8 mouse cellular contexts compared by ENCODE assay signal in the genomic region with DNA sequence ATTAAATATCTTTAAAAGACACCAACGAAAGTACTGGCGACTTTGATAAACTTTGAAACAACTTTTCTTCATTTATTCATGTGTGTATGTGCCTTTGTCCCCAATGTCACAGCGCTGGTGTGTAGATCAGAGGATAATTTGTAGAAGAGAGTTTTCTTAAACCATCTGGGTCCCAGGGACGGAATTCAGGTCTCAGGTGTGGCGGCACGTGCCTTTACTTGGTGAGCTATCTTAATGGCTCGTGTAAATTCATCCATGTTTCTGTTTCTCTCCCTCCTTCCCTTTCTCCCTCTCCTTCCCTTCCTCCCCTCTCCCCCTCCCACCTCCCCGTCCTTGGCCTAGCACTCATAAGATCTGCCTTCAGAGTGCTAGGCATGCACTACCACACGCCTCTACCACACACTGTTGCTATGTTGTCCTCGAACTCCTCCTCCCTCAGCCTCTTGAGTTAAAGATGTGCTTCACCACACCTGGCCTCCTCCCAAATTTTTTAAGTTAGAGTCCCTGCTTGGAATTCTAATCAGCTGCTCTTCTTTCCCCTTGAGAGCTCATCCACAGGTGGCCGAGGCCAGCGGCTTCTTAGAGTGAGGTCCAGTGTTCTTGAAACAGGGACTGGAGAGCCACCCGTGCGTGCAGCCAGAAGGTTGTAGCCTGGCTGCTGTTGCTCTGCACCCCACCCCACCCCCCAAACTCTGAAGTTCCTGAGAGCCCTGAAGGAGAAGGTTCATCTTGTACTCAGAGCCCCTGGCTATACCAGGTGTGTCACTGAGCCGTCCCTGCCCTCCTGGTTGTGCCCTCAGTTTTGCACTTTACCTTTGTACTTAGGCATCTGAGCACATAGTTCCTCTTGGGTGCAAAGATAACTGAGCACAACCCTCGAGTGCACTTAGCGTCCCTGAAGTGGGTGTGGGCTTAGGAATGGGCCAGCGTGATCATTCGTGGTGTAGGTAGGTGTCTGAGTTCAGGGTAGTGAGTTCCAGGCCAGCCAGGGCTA. TPM values are rescaled to one million over a fixed set of nuclear protein-coding genes. Genes with fewer than 3 reads are reported as not detected.
DNase-seq lines count a peak whose midpoint lies in the region; ATAC-seq and TF ChIP-seq lines count a peak whose summit lies in the region.

No protein-coding gene starts in this region.

- no peaks in the 10 kb centered on the region for H3K27me3 ChIP-seq in forebrain, embryonic 14.5 days (replicated peaks; ENCODE audit: control insufficient read depth, insufficient read depth, low read length)
- no peaks in the 10 kb centered on the region for H3K27me3 ChIP-seq in midbrain, embryonic 11.5 days (ENCODE audit: control insufficient read depth, insufficient read depth, low read length)

- H3K27ac ChIP-seq in left cerebral cortex, adult 2 months: peak overlapping the region; percentile 92
- H3K27ac ChIP-seq in forebrain, embryonic 14.5 days (ENCODE audit: low read depth, low read length): no peak overlapping the region
- no peak overlapping the region for H3K27ac ChIP-seq in midbrain, embryonic 11.5 days (ENCODE audit: low read depth, low read length)

- H3K4me3 ChIP-seq in left cerebral cortex, adult 2 months: peak overlapping the region; percentile 99
- H3K4me3 ChIP-seq in forebrain, embryonic 14.5 days (ENCODE audit: low read depth, low read length): peak overlapping the region; percentile 75
- peak overlapping the region; percentile 56 for H3K4me3 ChIP-seq in midbrain, embryonic 11.5 days (ENCODE audit: low read depth, low read length)

- H3K4me1 ChIP-seq in forebrain, embryonic 14.5 days (ENCODE audit: control insufficient read depth, insufficient read depth, low read length): peaks cover 16% of the 10 kb centered on the region
- peaks cover 26% of the 10 kb centered on the region for H3K4me1 ChIP-seq in midbrain, embryonic 11.5 days (ENCODE audit: control insufficient read depth, insufficient read depth, low read length)

- intact Hi-C loops in left cerebral cortex, adult 2 months (cut with DNase I): loop anchor here (5.0 kb wide), 1 partner anchor 148 kb away; no protein-coding TSS in a partner anchor
- intact Hi-C loops in left cerebral cortex, postnatal 10 days (cut with DNase I): no loop called here

- WGBS in forebrain, embryonic 14.5 days: 28% methylated on average over 19 of the region's 19 CpGs
- WGBS in midbrain, embryonic 11.5 days: 27% methylated on average over 19 of the region's 19 CpGs

- H3K9ac ChIP-seq in forebrain, embryonic 14.5 days (ENCODE audit: low read length): peak overlapping the region; percentile 75
- peak overlapping the region; percentile 61 for H3K9ac ChIP-seq in midbrain, embryonic 11.5 days (ENCODE audit: low read length)

- H3K4me2 ChIP-seq in forebrain, embryonic 14.5 days (ENCODE audit: low read length): peak overlapping the region; percentile 79
- peak overlapping the region; percentile 60 for H3K4me2 ChIP-seq in midbrain, embryonic 11.5 days

- no peak for TF ChIP-seq CTCF in left cerebral cortex, adult 2 months (IDR thresholded peaks at IDR 0.05)

- ATAC-seq in forebrain, embryonic 14.5 days: no peak
- ATAC-seq in midbrain, embryonic 11.5 days (ENCODE audit: low FRiP score): no peak

- no peak for DNase-seq in left cerebral cortex, adult 2 months (ENCODE audit: extremely low spot score in 1 of 2, low spot score in 2 of 2)
- DNase-seq in left cerebral cortex, postnatal 10 days (ENCODE audit: extremely low spot score in 1 of 2, low spot score in 2 of 2): no peak
- peak; percentile 10 for DNase-seq in forebrain, embryonic 14.5 days (ENCODE audit: low spot score)
- peak; percentile 25 to 51 for DNase-seq in kidney, postnatal 4 days
- DNase-seq in midbrain, embryonic 11.5 days (ENCODE audit: low spot score, missing footprints): no peak
- no peak for DNase-seq in adrenal gland, postnatal 10 days
- DNase-seq in ovary, postnatal 14 days (ENCODE audit: low spot score): no peak
- no peak for DNase-seq in thymus, postnatal 4 days

- no peaks in the 10 kb centered on the region for H3K36me3 ChIP-seq in forebrain, embryonic 14.5 days (ENCODE audit: control insufficient read depth, insufficient read depth, low read length)
- H3K36me3 ChIP-seq in midbrain, embryonic 11.5 days (ENCODE audit: control insufficient read depth, insufficient read depth, low read length): no peaks in the 10 kb centered on the region; the same call in 1 of the 2 replicates

- no peaks in the 10 kb centered on the region for H3K9me3 ChIP-seq in forebrain, embryonic 14.5 days (replicated peaks; ENCODE audit: control insufficient read depth, low read length)
- H3K9me3 ChIP-seq in midbrain, embryonic 11.5 days (ENCODE audit: control insufficient read depth, low read length): no peaks in the 10 kb centered on the region

RNA-seq across cellular contexts. Expression of a gene that starts 1.1 kb away (rescaled TPM):
- total RNA-seq in left cerebral cortex, adult 2 months (2021): 10 to 100 TPM; 20.5 to 21.0 TPM
- 10 to 100 TPM; 14.9 to 19.2 TPM for total RNA-seq in left cerebral cortex, postnatal 10 days (2021)
- 43.0 and 45.0 TPM in 2 replicates for polyA plus RNA-seq in forebrain, embryonic 14.5 days (2014; fragmentation: Nextera tagmentation; extraction: Ambion mirVana)
- 63.7 and 64.1 TPM in 2 replicates for polyA plus RNA-seq in midbrain, embryonic 11.5 days (2014; fragmentation: Nextera tagmentation; extraction: Ambion mirVana)
- 10 to 100 TPM; 80.6 to 96.3 TPM for total RNA-seq in adrenal gland, postnatal 10 days (2021)

RNA-seq across cellular contexts. Expression of a gene that starts 1.4 kb away (rescaled TPM):
- total RNA-seq in left cerebral cortex, adult 2 months (2021): 1 to 10 TPM; 3.1 to 3.4 TPM
- total RNA-seq in left cerebral cortex, postnatal 10 days (2021): 1 to 10 TPM; 3.0 to 3.2 TPM
- 3.0 and 3.7 TPM in 2 replicates for polyA plus RNA-seq in forebrain, embryonic 14.5 days (2014; fragmentation: Nextera tagmentation; extraction: Ambion mirVana)
- 11.1 and 12.6 TPM in 2 replicates for polyA plus RNA-seq in midbrain, embryonic 11.5 days (2014; fragmentation: Nextera tagmentation; extraction: Ambion mirVana)
- 10 to 100 TPM; 21.4 to 25.7 TPM for total RNA-seq in adrenal gland, postnatal 10 days (2021)

RNA-seq across cellular contexts. Expression of a gene that starts 56.4 kb away (rescaled TPM):
- 100 to 1,000 TPM; 746 to 823 TPM for total RNA-seq in left cerebral cortex, adult 2 months (2021)
- total RNA-seq in left cerebral cortex, postnatal 10 days (2021): 100 to 1,000 TPM; 901 to 907 TPM
- polyA plus RNA-seq in forebrain, embryonic 14.5 days (2014; fragmentation: Nextera tagmentation; extraction: Ambion mirVana): 391 and 464 TPM in 2 replicates
- 282 and 288 TPM in 2 replicates for polyA plus RNA-seq in midbrain, embryonic 11.5 days (2014; fragmentation: Nextera tagmentation; extraction: Ambion mirVana)
- total RNA-seq in adrenal gland, postnatal 10 days (2021): 100 to 1,000 TPM in 1 of 2 experiments, 10 to 100 TPM in 1; 94.0 to 133 TPM

Comparison
In these comparisons a context has a peak if more than half of its experiments do, and no peak if none do; other contexts are left out.
1. DNase-seq: peak in forebrain, embryonic 14.5 days (single experiment) and kidney, postnatal 4 days (2 of 2); none in left cerebral cortex, adult 2 months (0 of 2), left cerebral cortex, postnatal 10 days (0 of 2), midbrain, embryonic 11.5 days (single experiment), adrenal gland, postnatal 10 days (single experiment), ovary, postnatal 14 days (single experiment) and thymus, postnatal 4 days (single experiment).
2. RNA of a gene that starts 1.4 kb away (total RNA-seq): 21.4 to 25.7 TPM in adrenal gland, postnatal 10 days; 3.1 to 3.4 TPM in left cerebral cortex, adult 2 months and 3.0 to 3.2 TPM in left cerebral cortex, postnatal 10 days; every median in the first group is over 4 times any median in the second.
3. RNA of a gene that starts 56.4 kb away (total RNA-seq): 901 to 907 TPM in left cerebral cortex, postnatal 10 days and 746 to 823 TPM in left cerebral cortex, adult 2 months; 94.0 to 133 TPM in adrenal gland, postnatal 10 days; every median in the first group is over 4 times any median in the second.
4. Peak in every context shown above with its lines, with median percentiles within 50 percentile points of each other: H3K4me3 ChIP-seq.